Mouse (Mus musculus): ENCODE data around the gene Prkar2b.

The Prkar2b gene

DNA sequence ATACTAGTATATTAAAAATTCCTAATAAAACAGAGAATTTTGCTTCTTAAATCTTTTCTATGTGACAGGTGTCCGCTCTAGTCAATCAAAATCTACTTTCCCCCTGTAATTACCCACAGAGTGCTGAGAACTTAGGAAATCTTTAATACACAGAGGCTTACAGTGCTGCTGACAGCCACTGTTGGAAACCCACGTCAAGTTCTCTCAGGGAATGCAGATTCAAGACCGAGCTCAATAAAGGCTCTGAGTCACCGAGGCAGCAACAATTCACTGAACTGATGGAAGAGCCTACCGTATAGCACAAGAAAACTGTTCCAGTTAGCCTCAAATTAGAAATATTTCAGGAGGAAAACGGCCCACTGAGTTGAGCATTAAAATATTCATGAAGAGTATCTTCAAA is 77.3 kb downstream of the Prkar2b start:
- CTCF ChIA-PET = interaction anchor here in 1 of 4 experiments (0.5 kb wide), 1 partner anchor 272 kb away, joined by 5 read pairs; no protein-coding TSS in a partner anchor
- POLR2A ChIA-PET = no interaction called here

DNA sequence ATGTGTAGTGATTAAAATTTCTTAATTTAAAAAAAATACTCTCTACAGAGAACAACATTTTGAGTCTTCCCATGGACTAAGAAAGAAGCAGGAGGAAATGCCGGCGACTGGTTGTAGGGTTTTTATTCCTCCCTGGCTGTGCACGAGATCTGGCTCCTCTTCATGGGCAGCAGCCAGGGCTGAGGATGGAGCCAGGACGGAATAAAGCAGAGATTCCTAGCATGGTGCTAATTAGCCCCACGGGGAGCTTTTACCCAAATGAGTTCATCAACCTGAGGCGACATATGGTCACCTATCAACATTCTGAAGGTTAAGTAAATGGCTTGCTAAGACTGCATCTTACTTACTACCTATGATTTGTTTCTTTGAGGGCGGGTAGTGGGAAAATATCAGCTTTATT is 77.9 kb downstream of the Prkar2b start:
- POLR2A ChIA-PET = no interaction called here
- CTCF ChIA-PET = interaction anchor here in 1 of 4 experiments (0.5 kb wide), 1 partner anchor 273 kb away, joined by 5 read pairs; no protein-coding TSS in a partner anchor

DNA sequence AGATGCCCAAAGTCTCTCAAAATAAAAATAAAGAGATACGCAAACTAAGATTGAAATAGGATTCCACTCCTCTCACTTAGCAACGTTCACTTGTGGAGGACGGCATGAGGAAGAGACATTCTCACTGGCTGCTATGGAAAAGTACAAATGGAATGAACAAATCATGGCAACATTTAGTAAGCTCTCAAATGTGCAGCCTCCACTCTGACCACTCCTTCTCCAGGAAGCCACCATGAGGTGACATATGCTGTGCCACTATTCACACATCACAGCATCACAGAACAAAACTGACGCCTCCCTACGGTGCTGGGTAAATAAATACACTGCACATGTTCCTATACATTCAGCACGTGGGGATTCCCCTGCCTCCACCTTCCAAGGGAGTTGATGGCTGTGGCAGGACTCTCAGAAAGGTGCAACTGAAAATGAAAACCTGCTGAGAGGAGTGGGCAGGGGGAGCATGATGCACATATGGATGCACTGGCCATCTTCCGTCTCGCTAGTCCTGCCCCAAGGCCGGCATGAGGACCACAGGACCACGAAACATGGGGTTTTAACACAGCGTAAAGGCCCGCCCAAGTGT is 83.4 kb downstream of the Prkar2b start:
- ChIA-PET POLR2A (interaction anchor here in 1 of 4 experiments (0.6 kb wide), 1 partner anchor 103 kb away, joined by 3 read pairs; no protein-coding TSS in a partner anchor), CTCF (no interaction called here)

DNA sequence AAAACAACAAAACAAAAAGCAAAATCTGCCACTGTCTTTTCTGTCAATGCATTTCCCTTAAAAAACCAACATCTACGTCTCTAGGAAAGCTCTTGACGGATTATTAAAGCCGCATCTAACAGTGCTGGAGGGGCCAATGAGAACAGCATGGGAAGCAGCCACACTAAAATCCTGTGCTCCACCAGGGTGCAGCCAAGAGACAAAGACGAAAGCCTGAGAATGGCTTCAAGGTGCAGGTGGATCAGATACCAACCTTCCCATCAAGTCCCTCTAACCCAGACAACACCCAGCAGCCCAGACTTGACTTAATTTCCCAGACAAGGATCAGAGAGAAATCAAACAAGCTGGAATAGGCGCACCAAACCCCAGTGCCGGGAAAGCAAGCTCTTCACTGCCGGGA is 84.6 kb downstream of the Prkar2b start:
- ChIA-PET CTCF (interaction anchor here in 3 of 4 experiments (0.6 to 0.7 kb wide), 4 partner anchors 66 to 402 kb away, joined by 3 to 5 read pairs (median 3); partner anchors contain the start of gene Ccdc71l (in 1 of the 3)), POLR2A (interaction anchor here in 1 of 4 experiments (0.6 kb wide), 1 partner anchor 324 kb away, joined by 4 read pairs; no protein-coding TSS in a partner anchor)

DNA sequence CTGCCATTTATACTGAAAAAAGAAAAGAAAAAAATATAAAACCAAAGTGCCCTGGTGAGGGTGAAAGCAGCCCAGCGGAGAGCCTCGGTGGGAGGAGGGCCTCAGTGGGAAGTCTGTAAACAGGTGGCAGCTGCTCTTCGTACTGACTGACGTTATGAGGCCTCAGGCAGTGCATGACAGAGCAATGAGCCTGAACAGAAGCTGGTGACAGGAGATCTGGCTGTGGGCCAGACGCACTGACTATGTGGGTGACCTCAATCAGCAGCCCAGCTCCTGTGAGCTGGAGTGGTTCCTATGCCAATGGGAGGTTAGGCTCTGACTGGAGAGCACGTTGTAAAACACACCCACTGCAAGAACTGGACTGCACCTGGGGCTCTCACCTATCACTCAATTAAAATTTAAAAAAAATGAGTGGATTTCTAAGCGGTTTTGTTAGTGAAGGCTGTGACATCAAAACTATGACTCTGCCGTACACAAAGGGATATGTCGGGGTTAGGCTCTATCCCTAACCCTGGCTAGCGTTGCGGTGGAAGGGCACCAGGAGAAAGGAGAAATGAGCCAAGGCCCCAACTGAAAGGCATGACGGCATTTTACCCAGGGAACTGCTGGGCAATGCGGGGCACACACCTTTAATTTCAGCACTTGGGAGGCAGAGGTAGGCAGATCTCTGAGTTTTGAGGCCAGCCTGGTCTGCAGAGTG is 87.5 kb downstream of the Prkar2b start:
- ChIA-PET POLR2A (no interaction called here), CTCF (no interaction called here)

DNA sequence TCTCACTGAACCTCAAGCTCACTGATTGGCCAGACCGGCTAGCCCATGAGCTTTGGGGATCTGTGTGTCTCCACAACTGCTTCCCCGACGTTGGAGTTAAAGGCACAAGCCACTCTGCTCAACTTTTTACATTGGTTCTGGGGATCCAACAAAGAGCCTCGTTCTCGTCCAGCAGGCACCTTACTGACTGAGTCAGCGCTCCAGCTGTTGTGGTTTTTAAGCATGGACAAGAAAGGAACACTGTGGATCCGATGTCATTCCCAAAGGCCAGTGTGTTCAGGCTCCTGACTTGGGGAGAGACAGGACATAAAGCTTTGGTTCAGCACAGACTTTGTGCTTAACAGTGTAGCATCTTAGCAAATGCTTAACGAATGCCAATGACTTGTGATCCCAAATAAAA is 89.5 kb downstream of the Prkar2b start:
- ChIA-PET POLR2A (interaction anchor here in 1 of 4 experiments (1.3 kb wide), 1 partner anchor 24 kb away, joined by 3 read pairs; no protein-coding TSS in a partner anchor), CTCF (interaction anchor here in 1 of 4 experiments (1.2 kb wide), 1 partner anchor 173 kb away, joined by 3 read pairs; no protein-coding TSS in a partner anchor)

DNA sequence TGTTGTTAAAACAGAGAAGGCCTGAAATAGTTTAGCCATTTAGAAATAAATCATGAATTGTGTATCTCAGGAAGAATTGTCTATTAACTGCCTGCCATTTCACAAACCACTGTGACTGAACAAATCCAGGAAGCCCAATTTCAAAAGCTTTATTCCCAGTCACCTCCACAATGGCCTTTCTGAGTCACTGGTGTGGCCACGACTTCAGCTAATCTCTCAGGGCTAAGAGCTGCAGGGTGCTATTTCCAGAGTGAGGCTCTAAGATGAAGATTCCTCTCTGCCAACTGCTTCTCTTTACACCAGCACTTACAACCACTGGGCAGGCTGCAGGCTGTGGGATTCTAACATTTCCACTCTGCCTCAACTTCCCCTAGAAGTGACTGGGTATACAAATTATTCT is 92.0 kb downstream of the Prkar2b start:
- POLR2A ChIA-PET = interaction anchor here in 1 of 4 experiments (1.2 kb wide), 1 partner anchor 19 kb away, joined by 7 read pairs; the partner anchor contains the start of gene Hbp1
- CTCF ChIA-PET = no interaction called here

DNA sequence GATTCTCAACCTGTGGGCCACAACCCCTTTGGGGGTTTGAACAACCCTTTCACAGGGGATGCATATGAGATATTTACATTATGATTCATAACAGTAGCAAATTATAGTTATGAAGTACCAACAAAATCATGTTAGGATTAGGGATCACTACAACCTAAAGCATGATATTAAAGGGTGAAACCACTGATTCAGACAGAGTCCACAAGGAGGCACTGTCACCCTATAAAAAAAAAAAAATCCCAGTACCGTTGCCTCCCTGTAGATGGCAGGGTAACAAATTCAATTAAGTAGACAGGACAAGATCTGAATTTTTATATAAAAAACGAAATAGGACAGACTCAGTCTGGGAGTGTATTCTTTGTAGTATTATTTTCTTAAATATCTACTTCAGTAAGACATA is 93.6 kb downstream of the Prkar2b start:
- CTCF ChIA-PET = no interaction called here
- POLR2A ChIA-PET = no interaction called here

DNA sequence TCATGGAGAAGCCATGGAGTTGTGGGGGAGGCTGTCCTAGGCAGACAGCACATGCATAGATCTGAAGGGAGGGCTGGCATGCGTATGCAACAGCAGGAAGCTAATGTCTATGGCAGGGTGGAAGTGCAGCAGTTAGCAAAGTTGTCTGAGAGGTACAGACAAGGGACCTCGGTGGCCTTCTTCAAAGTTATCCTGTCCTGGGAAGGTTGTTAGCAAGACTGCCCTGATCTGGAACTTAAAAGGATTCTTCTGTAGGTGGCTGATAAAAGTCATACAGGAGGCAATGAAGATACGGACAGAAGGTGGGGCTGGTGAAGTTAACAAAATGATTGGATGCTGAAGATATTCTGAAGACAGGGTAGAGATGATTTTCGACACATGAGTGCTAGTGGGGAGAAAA is 94.7 kb downstream of the Prkar2b start:
- ChIA-PET POLR2A (interaction anchor here in 2 of 4 experiments (0.6 to 2.0 kb wide), 2 partner anchors 16 to 17 kb away, joined by 3 to 8 read pairs; partner anchors contain the start of gene Hbp1 (in 2 of the 2)), CTCF (interaction anchor here in 3 of 4 experiments (1.0 to 1.9 kb wide), 4 partner anchors 17 to 325 kb away, joined by 3 to 5 read pairs (median 4); no protein-coding TSS in a partner anchor)

DNA sequence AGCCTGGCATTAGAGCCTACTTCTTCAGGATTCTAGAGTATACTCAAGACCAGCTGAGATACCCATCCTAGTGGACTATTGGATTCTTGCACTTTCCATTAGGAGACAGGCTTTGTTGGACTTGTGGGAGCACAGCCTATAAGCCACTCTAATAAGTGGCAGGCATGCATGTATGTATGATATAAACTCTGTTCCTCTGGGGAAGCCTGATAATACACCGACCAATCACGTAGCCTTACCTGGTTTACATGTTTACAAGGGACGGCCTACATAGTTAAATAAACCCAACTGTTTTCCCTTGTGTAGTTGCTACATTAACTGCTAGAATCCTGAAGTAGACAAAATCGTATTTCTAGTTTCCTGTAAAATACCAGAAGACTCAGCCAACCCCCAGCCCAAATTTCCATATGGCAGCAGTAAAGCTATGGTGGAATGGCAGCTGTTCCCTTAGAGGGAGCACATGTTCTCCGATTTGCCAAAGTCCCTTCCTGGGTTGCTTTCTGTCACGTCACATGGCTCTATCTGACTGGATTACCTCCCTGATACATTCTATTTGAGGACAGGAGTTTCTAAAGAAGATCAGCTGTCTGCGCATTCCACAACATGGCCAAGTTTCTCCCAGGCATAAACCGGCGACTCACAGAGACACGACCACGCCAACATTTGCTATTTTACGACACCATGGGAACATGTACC is 95.4 kb downstream of the Prkar2b start:
- ChIA-PET POLR2A (interaction anchor here in 3 of 4 experiments (0.6 to 2.0 kb wide), 5 partner anchors 15 to 49 kb away, joined by 3 to 14 read pairs (median 7); partner anchors contain the start of gene Hbp1 (in 3 of the 3)), CTCF (interaction anchor here in 3 of 4 experiments (1.0 to 1.9 kb wide), 4 partner anchors 17 to 326 kb away, joined by 3 to 5 read pairs (median 4); no protein-coding TSS in a partner anchor)

DNA sequence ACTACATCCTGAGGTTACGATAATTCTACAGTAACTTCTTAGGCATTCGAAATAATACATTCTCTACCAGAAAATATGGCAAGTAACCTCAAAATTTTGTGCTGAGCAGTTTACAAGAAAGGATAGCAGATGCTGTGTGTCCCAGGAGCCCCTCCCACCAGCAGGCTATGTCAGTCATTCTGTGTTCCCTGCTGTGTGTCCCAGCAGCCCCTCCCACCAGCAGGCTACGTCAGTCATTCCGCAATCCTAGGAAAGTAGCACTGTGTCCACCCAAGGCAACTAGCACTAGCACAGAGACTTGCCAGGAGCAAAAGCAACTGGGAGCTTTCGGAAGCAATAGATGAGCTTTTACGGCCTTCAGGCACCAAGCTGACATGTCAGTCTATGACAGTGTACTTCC is 97.0 kb downstream of the Prkar2b start:
- ChIA-PET CTCF (interaction anchor here in 2 of 4 experiments (0.6 to 1.2 kb wide), 3 partner anchors 11 to 327 kb away, joined by 3 read pairs; no protein-coding TSS in a partner anchor), POLR2A (interaction anchor here in 2 of 4 experiments (1.3 to 1.7 kb wide), 2 partner anchors 14 to 47 kb away, joined by 3 to 14 read pairs; partner anchors contain the start of gene Hbp1 (in 1 of the 2))

DNA sequence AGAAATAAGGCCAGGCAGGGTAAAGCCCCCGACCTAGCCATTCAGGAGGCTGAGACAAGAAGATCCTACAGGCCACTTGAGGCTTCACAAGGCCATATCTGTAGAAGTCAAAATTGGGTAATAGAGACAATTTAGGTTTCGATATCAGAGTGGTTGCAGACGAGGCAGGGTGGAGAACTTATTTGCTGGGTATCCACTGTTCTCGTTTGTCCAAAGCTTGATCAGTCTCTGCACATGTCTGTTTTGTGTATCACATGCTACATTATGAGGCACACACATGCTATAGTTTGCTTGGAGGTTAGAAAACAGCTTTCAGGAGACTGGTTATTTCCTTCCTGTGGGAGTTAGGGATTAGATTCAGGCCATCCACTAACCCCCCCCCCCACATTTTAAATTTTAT is 105.3 kb downstream of the Prkar2b start:
- ChIA-PET CTCF (no interaction called here), POLR2A (interaction anchor here in 2 of 4 experiments (0.5 to 0.6 kb wide), 2 partner anchors 65 to 1779 kb away, joined by 3 to 4 read pairs; no protein-coding TSS in a partner anchor)

DNA sequence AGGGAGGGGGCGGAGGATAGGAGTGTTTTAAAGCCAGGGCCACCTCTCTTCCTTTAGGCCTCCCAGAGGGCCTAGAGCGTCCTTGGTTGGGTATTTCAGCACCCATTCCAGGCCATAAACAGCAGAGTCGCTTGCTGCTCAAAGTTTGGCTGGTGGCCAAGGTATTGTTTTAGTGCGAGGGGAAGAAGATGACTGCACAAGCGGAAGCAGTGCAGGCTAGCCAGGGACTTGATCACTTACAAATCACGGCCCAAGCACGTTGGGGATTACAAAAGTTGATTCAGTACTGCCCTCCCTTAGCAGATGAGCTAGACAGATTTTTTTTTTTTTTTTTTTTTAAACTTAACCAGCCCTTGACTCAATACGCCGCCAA is 110.5 kb downstream of the Prkar2b start:
- ChIA-PET CTCF (interaction anchor here in 2 of 4 experiments (0.6 to 1.1 kb wide), 6 partner anchors 23 to 514 kb away, joined by 3 to 5 read pairs (median 3); partner anchors contain the start of gene Ccdc71l (in 1 of the 2)), POLR2A (interaction anchor here in 3 of 4 experiments (0.6 to 6.9 kb wide), 93 partner anchors 8 to 1477 kb away, joined by 3 to 75 read pairs (median 5); partner anchors contain the start of genes Cbll1 (in 3 of the 3), Prkar2b (in 3 of the 3), Ccdc71l (in 2 of the 3) and Nampt (in 2 of the 3))

DNA sequence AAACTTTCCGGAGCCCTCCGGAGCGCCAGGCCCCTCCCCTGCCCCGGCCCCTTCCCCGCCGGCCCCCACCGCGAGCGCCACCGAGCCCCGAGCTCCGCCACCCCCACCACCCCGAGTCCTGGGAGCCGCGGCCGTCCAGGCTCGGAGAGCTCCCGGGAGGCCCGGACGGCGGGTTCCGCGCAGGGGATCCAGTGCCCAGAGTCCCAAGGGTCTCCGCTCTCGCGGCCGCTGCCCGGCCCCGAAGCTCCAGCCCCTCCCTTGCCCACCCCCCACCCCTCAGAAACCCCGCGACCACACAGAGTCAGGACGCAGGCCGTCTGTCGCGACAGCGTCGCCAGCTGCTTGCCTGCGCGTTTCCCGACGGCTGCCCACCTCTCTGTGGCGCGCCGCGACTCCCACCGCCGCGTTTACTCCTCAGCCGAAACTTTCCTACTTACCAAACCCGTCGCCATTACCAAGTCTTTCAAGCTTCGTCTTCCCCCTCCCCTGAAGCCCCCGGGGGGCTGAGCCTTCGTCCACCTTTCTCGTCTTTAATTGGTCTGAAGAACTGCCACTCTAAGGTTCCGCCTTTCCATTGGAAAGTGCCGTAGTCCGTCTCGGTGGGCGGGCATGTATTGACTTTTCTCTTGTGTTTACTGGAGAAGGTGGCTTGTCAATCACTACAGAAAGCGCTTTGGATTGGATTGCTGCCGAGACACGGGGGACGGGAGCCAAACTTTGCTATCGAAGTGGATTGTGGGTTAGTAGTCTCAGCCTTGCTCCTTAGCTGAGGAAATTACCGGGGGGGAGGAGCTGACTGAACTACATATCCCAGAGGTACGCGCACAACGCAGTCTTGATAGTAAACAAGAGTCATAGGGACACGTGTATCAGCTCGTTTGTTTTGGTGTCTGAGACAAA is 111.1 kb downstream of the Prkar2b start, which contains the start of gene Hbp1:
Gene Hbp1 (minus strand): TSS at position 777 of the 900 bp plus-strand sequence.
- POLR2A ChIA-PET = interaction anchor here (0.6 to 6.9 kb wide), 135 partner anchors 9 to 1480 kb away, joined by 3 to 75 read pairs (median 4); partner anchors contain the start of genes Cbll1 (in 3 of the 4), Prkar2b (in 3 of the 4), Ccdc71l (in 2 of the 4) and Nampt (in 2 of the 4)

DNA sequence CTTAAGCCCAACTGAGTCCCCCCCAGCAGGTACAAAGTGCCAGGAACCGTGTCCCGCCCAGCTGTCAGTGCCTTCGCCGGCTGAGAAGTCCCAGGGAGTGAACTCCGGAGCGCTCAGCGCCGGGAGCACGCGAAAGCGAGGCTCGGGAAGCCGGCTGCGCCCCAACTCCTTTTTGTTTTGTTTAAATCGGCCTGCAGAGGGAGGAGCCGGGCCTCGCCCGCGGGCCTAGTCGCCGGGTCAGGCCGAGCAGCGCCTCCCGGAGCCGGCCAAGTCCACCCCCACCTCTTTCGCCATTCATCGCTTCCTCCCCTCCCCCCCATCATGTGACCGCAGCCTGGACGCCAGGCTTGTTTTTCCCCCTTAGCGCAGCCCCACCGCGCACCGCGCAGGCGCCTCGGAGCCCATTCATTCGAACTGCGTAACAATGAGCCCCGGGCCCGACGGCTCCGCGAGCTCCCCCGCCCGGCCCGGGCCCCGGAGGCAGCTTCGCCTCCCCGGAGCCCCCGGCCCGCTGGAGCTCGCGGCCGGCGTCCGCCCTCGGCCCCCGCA is 111.8 kb downstream of the Prkar2b start:
- POLR2A ChIA-PET = interaction anchor here (0.5 to 6.9 kb wide), 112 partner anchors 9 to 1480 kb away, joined by 3 to 75 read pairs (median 4); partner anchors contain the start of genes Cbll1 (in 3 of the 4), Prkar2b (in 3 of the 4), Ccdc71l (in 2 of the 4) and Dld (in 2 of the 4)
- CTCF ChIA-PET = interaction anchor here in 3 of 4 experiments (0.6 to 1.0 kb wide), 9 partner anchors 11 to 1813 kb away, joined by 3 to 7 read pairs (median 3); partner anchors contain the start of gene Ccdc71l (in 1 of the 3)

More for the DNA sequence above, 111.1 kb downstream of the Prkar2b start, which contains the start of gene Hbp1:
- CTCF ChIA-PET = interaction anchor here in 2 of 4 experiments (0.6 to 1.1 kb wide), 11 partner anchors 16 to 1995 kb away, joined by 3 to 10 read pairs (median 4); partner anchors contain the start of gene Ccdc71l (in 1 of the 2)

All from embryonic stem cell, embryonic (primary cell).